Mouse (Mus musculus): ENCODE results near the gene Notch2.

- TF ChIP-seq CTCF (conservative IDR thresholded peaks at IDR 0.05; ENCODE audit: insufficient read depth, insufficient read length, low read depth, low read length): no peak
- no peak for TF ChIP-seq POLR2A (IDR thresholded peaks at IDR 0.05; ENCODE audit: low read depth, low read length)
These were observed 93.4 kb downstream of the Notch2 start for GRCm38 (mm10) chr3:98106590-98107313.

Measured in kidney, adult 2 months (tissue).